Mouse (Mus musculus) heart, postnatal 10 days (tissue): ENCODE measurements around the gene Sdr39u1. TPM values are rescaled to one million over a fixed set of nuclear protein-coding genes. Genes with fewer than 3 reads are reported as not detected.

Experiments used
- DNase-seq, 2 experiments: peaks; one replicate each; pipeline ENCODE4 v3.0.0; 2021
- intact Hi-C: fragments of 180-260 bp; cut with DNase I; formaldehyde crosslinking; loops from one replicate; pipeline ENCODE4 v1.15.1; 2025
- total RNA-seq, 2 experiments: library from RNA; stranded (reverse); gene quantifications; 2 replicates each; pipeline ENCODE4 v1.2.3; 2021

Gene Sdr39u1
- total RNA-seq, 2 experiments from 2014 or later, result 73.2 to 79.9 TPM

GRCm38 (mm10) chr14:55885114-55885790, 14.8 kb downstream of the Sdr39u1 start:
- intact Hi-C loops, result no loop called here
- DNase-seq, result peak; percentile 54 to 67

DNA sequence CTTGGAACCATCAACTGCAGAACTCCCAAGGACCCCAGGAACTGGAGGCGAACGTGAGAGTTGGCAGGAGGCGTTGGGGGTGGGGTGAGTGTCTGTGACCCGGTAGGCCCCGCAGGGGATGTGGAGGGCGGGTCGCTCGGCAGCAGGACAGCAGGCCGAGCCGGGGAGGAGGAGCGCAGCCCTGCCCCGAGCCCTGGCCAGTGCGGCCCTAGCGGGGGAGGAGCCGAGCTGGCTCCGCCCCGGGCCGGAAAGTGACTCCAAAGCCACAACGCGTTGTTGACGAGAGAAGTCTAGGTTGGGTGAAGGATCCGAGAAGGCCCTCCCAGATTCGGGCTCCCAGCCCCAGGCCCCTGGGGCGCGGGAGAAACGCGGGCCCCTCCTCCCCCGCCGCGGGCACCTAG, 15.4 kb downstream of the Sdr39u1 start, which contains the start of gene Khnyn:
Khnyn (plus strand) TSS at position 235 of the 401 bp plus-strand sequence.
- intact Hi-C loops, result no loop called here
- peak; percentile 95 for DNase-seq

DNA sequence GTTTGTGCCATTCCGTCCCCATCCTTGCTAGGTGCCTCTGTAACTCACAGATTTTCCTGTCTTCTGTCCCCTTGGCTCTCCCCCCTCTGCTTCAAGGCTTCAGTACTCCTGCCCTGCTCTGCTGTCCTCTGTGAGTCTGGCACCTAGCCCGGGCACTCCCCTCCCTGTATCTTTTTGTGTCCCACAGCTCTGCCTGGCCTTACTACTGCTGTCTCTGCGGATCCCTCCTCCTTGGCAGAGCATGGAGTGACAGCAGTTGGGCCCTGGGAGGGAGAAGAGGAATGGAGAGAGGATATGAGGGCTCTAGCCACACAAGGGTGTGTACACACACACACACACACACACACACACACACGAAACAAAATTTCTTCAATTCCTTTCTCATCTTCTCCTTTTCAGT, 15.9 kb downstream of the Sdr39u1 start, which contains the start of gene Cbln3:
Cbln3 (minus strand) TSS at position 227 of the 400 bp plus-strand sequence.
- DNase-seq, result peak; percentile 83 to 88
- intact Hi-C loops, result no loop called here

DNA sequence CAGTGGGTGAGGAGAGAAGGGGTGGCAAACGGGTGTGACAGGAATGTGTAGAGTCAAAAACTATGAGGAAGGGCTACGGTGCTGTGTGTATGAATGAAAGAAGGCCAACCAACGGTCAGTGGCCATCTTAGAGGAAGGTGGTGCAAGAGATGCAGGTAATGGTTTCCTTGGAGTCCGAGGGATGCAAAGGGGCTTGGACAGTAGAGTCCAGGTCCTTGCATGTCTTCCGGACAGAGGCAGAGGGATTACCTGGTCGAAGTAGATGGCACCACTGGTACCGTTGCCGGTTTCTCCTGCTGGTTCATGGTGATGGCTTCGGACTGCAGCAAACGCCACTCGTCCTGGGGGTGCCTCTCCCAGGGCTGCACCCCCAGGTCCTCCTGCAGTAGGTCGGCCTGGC, 16.4 kb downstream of the Sdr39u1 start:
- intact Hi-C loops, result loop anchor here (2.0 kb wide), 1 partner anchor 15 kb away; no protein-coding TSS in a partner anchor
- no peak for DNase-seq

DNA sequence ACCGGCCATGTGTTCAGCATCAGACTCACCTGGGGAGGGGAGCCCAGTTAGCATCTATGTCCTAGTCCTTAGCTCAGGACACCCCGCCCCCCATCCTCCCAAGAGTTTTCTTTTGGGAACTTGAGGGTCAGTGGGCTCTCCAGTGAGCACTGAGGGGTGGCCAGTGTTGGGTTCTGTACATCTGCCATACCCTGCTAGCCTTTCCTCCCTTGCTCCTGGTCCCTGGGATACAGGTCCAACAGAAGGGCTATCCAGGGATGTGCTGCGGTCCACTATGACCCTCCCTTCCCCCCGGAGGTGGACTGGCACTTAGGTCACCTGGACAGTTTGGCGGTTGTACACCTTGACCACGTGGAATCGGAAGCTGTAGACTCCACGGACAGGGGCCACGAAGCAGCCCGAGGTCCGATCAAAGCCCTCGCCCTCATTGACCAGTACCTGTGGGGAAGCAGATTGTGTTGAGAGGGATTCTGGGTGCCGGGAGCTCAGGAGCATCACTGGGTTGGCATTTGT, 16.9 kb downstream of the Sdr39u1 start:
- no peak for DNase-seq
- intact Hi-C loops, result loop anchor here (2.0 kb wide), 1 partner anchor 14 kb away; no protein-coding TSS in a partner anchor

GRCm38 (mm10) chr14:55882171-55882641, 17.9 kb downstream of the Sdr39u1 start:
- intact Hi-C loops, result loop anchor here (2.0 kb wide), 1 partner anchor 13 kb away; no protein-coding TSS in a partner anchor
- DNase-seq, result no peak

DNA sequence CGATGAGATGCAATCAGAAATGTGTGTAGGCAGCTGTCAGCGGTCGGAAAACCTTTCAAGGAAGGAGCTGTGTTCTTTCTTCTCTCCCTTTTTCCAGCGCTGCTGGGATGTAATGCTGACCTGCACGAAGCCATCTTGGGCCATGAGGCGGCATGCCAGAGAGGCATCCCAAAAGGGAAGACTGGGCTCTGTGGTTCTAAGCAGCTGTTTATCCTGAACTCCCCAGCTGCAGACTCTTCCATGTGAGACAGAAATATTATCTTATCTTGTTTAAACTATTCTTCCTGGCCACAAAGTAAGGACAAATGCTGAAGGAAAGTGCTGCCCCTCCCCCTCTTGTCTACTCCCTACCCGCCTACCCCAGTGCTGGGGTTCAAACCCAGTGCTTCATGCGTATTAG, 19.1 kb downstream of the Sdr39u1 start:
- DNase-seq, result no peak
- intact Hi-C loops, result no loop called here

GRCm38 (mm10) chr14:55879623-55880022, 20.5 kb downstream of the Sdr39u1 start:
- intact Hi-C loops, result no loop called here
- DNase-seq, result peak; percentile 80 to 86

DNA sequence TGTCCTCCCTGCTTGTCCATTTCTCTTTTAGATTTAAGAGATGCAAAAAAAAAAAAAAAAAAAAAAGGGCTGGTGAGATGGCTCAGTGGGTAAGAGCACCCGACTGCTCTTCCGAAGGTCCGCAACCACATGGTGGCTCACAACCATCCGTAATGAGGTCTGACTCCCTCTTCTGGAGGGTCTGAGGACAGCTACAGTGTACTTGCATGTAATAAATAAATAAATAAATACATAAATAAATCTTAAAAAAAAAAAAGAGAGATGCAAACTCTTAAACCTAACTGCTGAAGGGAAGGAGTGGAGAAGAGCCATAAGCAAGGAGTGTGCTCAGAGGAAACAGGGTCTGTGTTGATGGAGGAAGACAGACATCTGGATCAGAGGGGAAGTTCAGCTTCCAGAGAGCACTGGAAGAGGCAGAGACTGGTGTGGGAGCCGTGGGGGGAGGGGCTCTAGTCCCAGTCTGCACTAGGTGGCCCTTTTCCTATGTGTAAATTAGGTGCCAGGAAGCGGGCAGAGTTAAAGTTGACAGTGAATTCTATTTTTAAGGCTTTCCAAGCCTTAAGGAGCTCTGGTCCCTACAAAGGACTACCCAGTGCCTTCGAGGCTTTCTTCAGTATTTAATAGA, 21.7 kb downstream of the Sdr39u1 start:
- intact Hi-C loops, result no loop called here
- DNase-seq, result no peak

- no peak for DNase-seq
- intact Hi-C loops, result no loop called here
Measured at GRCm38 (mm10) chr14:55877469-55878315, 22.4 kb downstream of the Sdr39u1 start.

DNA sequence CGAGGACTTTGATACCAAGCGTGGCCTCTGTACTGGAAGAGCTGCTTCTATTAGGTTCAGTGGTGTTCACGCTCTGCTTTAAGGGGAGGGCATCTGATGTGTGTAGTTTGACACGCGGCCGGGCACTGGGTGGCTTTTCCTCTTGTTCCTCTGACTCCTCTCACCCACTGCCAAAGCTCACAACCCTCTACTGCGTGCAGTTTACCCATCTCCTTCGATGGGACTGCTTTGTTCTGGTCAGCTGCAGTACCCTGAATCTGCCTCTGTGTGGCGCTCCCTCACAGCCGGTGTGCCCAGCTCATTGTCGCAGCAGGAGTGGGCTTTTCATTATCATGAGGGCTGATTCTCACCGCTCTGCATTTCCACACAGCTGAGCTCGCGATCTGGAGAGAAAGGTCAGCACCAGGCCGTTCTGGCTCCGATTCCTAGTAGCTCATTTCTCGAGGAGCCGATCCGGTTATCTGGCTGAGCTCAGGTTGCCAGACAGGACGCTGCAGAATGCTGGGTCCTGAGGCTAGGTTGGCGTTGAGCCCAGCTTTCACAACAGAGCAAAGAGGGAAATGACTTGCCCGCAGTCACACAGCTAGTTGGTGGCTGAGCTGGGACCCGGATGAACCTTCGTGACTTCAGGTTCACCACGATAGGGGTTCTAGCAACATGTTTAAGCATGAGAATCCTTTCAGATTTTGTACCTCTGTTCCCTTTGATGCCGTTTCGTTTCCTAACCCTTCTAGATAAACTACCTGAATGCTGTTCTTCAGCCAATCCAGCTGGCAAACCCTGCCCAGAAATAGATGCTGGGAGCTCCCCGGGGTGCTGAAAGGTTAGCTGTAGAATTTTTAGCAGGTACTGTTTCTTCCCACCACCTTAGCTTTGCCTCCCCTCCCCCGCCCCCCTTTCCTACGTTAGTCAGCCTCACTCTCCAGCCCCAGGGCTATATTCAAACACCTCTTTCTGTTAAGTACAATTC, 26.1 kb downstream of the Sdr39u1 start:
- peak; percentile 82 to 89 for DNase-seq
- intact Hi-C loops, result loop anchor here (2.0 kb wide), 1 partner anchor 45 kb away; no protein-coding TSS in a partner anchor

DNA sequence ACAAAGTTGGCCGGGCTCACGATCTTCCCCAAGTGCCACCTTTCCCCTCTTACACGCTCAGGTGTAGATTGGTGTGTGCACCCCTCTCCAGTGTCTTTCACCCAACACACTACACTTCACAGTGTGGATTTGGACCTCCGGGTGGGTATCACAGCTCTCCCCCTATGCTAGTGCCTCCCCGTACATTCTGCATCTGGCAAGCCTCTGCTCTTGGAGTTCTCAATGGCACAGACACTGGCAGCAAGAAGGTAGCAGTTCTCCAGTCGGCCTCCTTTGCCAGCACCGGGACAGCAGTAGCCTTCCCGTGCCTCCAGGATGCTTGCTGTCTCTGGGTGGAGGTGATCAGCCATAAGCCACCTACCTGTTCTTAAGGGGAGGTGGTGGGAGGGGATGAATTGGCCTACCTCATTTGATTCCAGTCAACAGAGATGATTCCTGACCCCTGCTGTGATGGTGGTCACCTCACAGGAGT, 26.8 kb downstream of the Sdr39u1 start:
- intact Hi-C loops, result loop anchor here (2.0 kb wide), 1 partner anchor 46 kb away; no protein-coding TSS in a partner anchor
- no peak for DNase-seq

DNA sequence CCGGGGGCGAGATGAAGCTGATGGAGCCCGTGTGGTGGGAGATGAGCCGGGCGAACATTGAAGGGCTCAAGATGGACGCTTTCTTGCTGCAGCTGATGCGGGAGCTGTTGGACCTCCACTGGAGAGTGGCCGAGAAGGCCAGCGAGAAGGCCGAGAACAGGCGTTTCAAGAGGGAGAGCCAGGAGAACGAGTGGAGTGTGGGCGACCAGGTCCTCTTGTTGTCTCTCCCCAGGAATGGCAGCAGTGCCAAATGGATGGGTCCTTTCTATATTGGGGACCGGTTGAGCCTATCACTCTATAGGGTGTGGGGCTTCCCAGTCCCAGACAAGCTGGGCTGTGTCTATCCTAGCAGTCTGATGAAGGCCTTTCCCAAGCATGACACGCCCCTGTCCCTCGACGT, 27.5 kb downstream of the Sdr39u1 start:
- intact Hi-C loops, result loop anchor here (2.0 kb wide), 1 partner anchor 46 kb away; no protein-coding TSS in a partner anchor
- no peak for DNase-seq

GRCm38 (mm10) chr14:55872039-55872438, 28.1 kb downstream of the Sdr39u1 start:
- intact Hi-C loops, result loop anchor here (2.0 kb wide), 1 partner anchor 47 kb away; no protein-coding TSS in a partner anchor
- no peak for DNase-seq

- intact Hi-C loops, result loop anchor here (2.0 kb wide), 1 partner anchor 13 kb away; no protein-coding TSS in a partner anchor
- DNase-seq, result no peak
Measured at GRCm38 (mm10) chr14:55869538-55869937, 30.6 kb downstream of the Sdr39u1 start.

DNA sequence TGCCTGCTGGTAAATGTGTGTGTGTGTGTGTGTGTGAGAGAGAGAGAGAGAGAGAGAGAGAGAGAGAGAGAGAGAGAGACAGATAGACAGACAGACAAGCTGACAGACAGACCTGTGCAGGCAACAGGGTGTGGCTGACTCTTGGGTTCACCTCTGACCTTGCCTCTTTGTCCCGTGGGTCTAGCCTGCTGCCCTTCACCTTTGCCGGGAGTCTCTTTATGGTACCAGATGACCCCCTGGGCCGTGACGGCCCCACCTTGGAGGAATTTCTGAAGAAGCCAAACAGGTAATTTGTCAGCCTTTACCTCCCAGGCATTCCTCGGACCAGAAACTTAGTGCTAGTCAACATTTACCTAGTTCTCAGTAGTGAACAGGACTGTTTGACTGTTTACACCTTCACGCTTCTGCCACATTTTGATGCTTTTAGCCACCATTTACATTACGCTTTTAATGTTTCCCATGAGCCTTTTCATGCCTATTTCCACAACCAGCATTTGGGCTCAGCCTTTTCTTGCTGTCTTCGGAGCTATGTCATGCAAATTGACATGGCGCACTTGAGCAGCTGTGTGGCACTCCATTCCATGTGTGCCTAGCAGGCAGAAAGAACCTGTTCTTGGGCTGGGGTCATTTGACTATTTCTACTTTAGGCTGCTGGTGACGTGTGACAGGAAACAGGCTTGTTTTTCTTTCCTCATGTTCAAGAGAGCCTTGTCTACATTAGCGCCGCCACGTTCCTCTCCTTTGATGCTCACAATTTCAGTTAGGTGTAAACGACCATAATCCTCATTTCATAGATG, 31.7 kb downstream of the Sdr39u1 start:
- intact Hi-C loops, result loop anchor here (2.0 kb wide), 1 partner anchor 14 kb away; no protein-coding TSS in a partner anchor
- no peak for DNase-seq

DNA sequence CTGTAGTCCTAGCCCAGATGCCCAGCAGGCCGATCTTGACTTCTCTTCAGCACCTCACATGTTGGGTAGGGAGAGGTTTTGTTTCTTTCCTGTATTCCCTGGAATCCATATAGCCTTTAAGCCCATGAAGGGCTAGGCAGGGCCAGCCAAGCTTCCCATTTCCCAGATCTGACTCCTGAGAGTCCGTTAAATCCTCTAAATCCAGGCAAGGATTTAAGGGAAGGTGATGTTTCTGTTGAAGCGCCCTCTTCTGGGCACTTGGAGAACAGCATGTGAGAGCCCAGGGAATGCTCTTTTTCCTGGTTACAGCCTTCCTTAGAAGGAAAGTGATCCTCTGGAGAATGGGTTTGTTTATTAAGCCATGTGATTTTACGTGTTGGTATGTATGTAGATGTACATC, 33.1 kb downstream of the Sdr39u1 start:
- peak; percentile 63 to 83 for DNase-seq
- intact Hi-C loops, result no loop called here

- DNase-seq, result peak; percentile 86 to 90
- intact Hi-C loops, result loop anchor here (1.0 to 2.0 kb wide), 2 partner anchors 41 to 83 kb away; no protein-coding TSS in a partner anchor
Measured at GRCm38 (mm10) chr14:55863773-55864172, 36.3 kb downstream of the Sdr39u1 start.
